Comparison of ENCODE assay signal across 7 mouse cellular contexts in the genomic region with DNA sequence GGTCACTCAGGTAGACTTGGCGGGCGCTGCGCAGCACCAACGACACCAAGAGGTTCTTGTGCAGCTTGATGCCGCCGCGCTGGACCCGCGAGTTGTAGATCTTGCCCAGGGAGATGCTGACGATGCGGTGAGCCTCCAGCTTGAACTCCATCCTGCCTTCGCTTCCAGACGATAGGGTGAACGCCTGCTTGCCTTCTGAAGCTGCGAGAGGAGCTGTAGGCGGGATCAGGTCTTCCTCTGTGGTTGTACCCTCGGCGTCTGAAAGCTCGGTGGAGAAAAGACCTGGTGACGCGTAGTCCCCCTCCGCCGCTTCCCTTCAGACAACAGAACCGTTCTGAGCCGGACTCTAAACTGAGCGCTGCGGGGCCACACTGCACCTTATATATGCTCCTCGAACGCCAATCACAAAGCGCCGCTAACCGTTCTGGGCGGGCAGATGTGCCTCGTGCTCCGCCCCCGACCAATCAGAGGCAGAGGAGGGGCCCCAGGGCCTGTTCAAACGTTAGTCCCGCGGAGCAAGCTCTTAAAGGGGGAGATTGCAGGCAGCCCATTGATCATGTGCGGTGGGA. TPM values are rescaled to one million over a fixed set of nuclear protein-coding genes. Genes with fewer than 3 reads are reported as not detected.
DNase-seq lines count a peak whose midpoint lies in the region; ATAC-seq and TF ChIP-seq lines count a peak whose summit lies in the region.

A gene (minus strand): TSS at position 357 of the 569 bp plus-strand sequence.

- H3K9ac ChIP-seq in intestine, postnatal 0 days (ENCODE audit: low read depth, low read length) = peak within 1 kb of the TSS; percentile 98
- peak within 1 kb of the TSS; percentile 97 for H3K9ac ChIP-seq in midbrain, embryonic 12.5 days (replicated peaks)

- TF ChIP-seq POLR2A in small intestine, adult 2 months (IDR thresholded peaks at IDR 0.05; ENCODE audit: low read depth, low read length) = peak; percentile 100

- TF ChIP-seq CTCF in intestine, postnatal 0 days (IDR thresholded peaks at IDR 0.05; ENCODE audit: low read depth) = no peak
- TF ChIP-seq CTCF in small intestine, adult 2 months (IDR thresholded peaks at IDR 0.05; ENCODE audit: extremely low read depth, insufficient read length, insufficient replicate concordance, low read depth, low read length) = no peak

- H3K27me3 ChIP-seq in intestine, postnatal 0 days (replicated peaks; ENCODE audit: control insufficient read depth, insufficient read depth, low read length) = no peaks in the 10 kb centered on the region
- H3K27me3 ChIP-seq in midbrain, embryonic 12.5 days = peaks cover 8% of the 10 kb centered on the region
- H3K27me3 ChIP-seq in small intestine, adult 2 months (ENCODE audit: control insufficient read depth, insufficient read depth, low read length) = no peaks in the 10 kb centered on the region

- intact Hi-C loops in left cerebral cortex, postnatal 4 days (cut with DNase I) = loop anchor here (5.0 kb wide), 2 partner anchors 52 to 113 kb away; no protein-coding TSS in a partner anchor

- peak; percentile 98 for DNase-seq in adrenal gland, adult 2 months
- DNase-seq in embryo, embryonic 11.5 days (ENCODE audit: low read depth, low spot score) = peak; percentile 97
- DNase-seq in gastrocnemius, postnatal 4 days (ENCODE audit: low spot score in 2 of 2) = peak; percentile 91 to 95
- peak; percentile 98 for DNase-seq in left cerebral cortex, postnatal 4 days

- under 1% methylated on average over 40 of the region's 40 CpGs for WGBS in intestine, postnatal 0 days
- under 1% methylated on average over 40 of the region's 40 CpGs for WGBS in midbrain, embryonic 12.5 days
- under 1% methylated on average over 40 of the region's 40 CpGs for WGBS in small intestine, adult 2 months

- H3K9me3 ChIP-seq in intestine, postnatal 0 days (ENCODE audit: control insufficient read depth) = no peaks in the 10 kb centered on the region
- H3K9me3 ChIP-seq in midbrain, embryonic 12.5 days = no peaks in the 10 kb centered on the region

- peak within 1 kb of the TSS; percentile 100 for H3K4me3 ChIP-seq in intestine, postnatal 0 days (ENCODE audit: low read depth, low read length)
- H3K4me3 ChIP-seq in midbrain, embryonic 12.5 days = peak within 1 kb of the TSS; percentile 71
- peak within 1 kb of the TSS; percentile 89 for H3K4me3 ChIP-seq in small intestine, adult 2 months (ENCODE audit: low read depth, low read length)

- peak within 1 kb of the TSS; percentile 91 for H3K27ac ChIP-seq in intestine, postnatal 0 days (ENCODE audit: low read depth, low read length)
- peak within 1 kb of the TSS; percentile 78 for H3K27ac ChIP-seq in midbrain, embryonic 12.5 days (replicated peaks)
- H3K27ac ChIP-seq in small intestine, adult 2 months (ENCODE audit: insufficient read depth, low read depth, low read length) = peak within 1 kb of the TSS; percentile 89

- no peaks in the 10 kb centered on the region for H3K36me3 ChIP-seq in intestine, postnatal 0 days (ENCODE audit: control insufficient read depth, insufficient read depth)
- no peaks in the 10 kb centered on the region for H3K36me3 ChIP-seq in midbrain, embryonic 12.5 days
- H3K36me3 ChIP-seq in small intestine, adult 2 months (ENCODE audit: control insufficient read depth, insufficient read depth, low read length) = 0 out of 2 replicates have a peak, but pooled peaks cover 1% of the 10 kb centered on the region

- H3K4me2 ChIP-seq in intestine, postnatal 0 days (replicated peaks; ENCODE audit: low read depth) = peak within 1 kb of the TSS; percentile 77
- peak within 1 kb of the TSS; percentile 70 for H3K4me2 ChIP-seq in midbrain, embryonic 12.5 days (replicated peaks)

- ATAC-seq in intestine, postnatal 0 days = peak; percentile 97
- peak; percentile 99 for ATAC-seq in midbrain, embryonic 12.5 days (ENCODE audit: low FRiP score, low read depth)

- peaks cover 10% of the 10 kb centered on the region; the same call in 1 of the 2 replicates for H3K4me1 ChIP-seq in intestine, postnatal 0 days (replicated peaks; ENCODE audit: control insufficient read depth, insufficient read depth, low read length)
- H3K4me1 ChIP-seq in midbrain, embryonic 12.5 days = peaks cover 24% of the 10 kb centered on the region
- peaks cover 3% of the 10 kb centered on the region; the same call in 1 of the 2 replicates for H3K4me1 ChIP-seq in small intestine, adult 2 months (ENCODE audit: control insufficient read depth, insufficient read depth, insufficient read length, low read length)

RNA-seq across cellular contexts. Expression of the gene that starts here (rescaled TPM):
- total RNA-seq in adrenal gland, adult 2 months (2021) = 10 to 100 TPM in 1 of 2 experiments, 1 to 10 TPM in 1; 6.3 to 10.7 TPM
- polyA plus RNA-seq in adrenal gland, adult 2 months (2012; rRNA removed) = 13.9 and 21.4 TPM in 2 replicates
- total RNA-seq in gastrocnemius, postnatal 4 days (2021) = 10 to 100 TPM; 10.4 to 12.5 TPM
- 6.1 and 6.8 TPM in 2 replicates for polyA plus RNA-seq in intestine, postnatal 0 days (2015; fragmentation: Nextera tagmentation; extraction: Ambion mirVana)
- 10 to 100 TPM; 12.0 TPM for total RNA-seq in left cerebral cortex, postnatal 4 days (2021)
- 12.8 and 14.6 TPM in 2 replicates for polyA plus RNA-seq in midbrain, embryonic 12.5 days (2016; fragmentation: Nextera tagmentation; extraction: Ambion mirVana)
- polyA plus RNA-seq in small intestine, adult 2 months (2012; rRNA removed) = 25.4 and 63.9 TPM in 2 replicates

Comparison
In these comparisons a context has a peak if more than half of its experiments do, and no peak if none do; other contexts are left out.
1. Peak in every context shown above with its lines: DNase-seq, ATAC-seq, H3K4me3 ChIP-seq and H3K27ac ChIP-seq.